Mouse (Mus musculus): Measurements from ENCODE around the gene Tbc1d22a. TPM values are rescaled to one million over a fixed set of nuclear protein-coding genes. Genes with fewer than 3 reads are reported as not detected.
A peak's percentile ranks its signal among the peaks of the same experiment; 100 is the strongest.

Gene Tbc1d22a
- polyA plus RNA-seq, 1 experiment from 2014 or later, result 13.8 TPM

GRCm38 (mm10) chr15:86276538-86277264 is 62.4 kb downstream of the Tbc1d22a start:
- Histone ChIP-seq H3K4me1 (peaks cover 37% of the 10 kb centered on the region), H3K4me3 (replicated peaks) (no peak overlapping the region), H3K9ac (no peak overlapping the region), H3K4me2 (no peak overlapping the region), H3K9me3 (replicated peaks) (no peaks in the 10 kb centered on the region), H3K36me3 (no peaks in the 10 kb centered on the region), H3K27me3 (no peaks in the 10 kb centered on the region), H3K27ac (no peak overlapping the region)
- WGBS, result 85% methylated on average over 11 of the region's 11 CpGs
- no peak for ATAC-seq (replicated peaks; ENCODE audit: low FRiP score)

- 64% methylated on average over 15 of the region's 15 CpGs for WGBS
- Histone ChIP-seq H3K4me2 (no peak overlapping the region), H3K9ac (no peak overlapping the region), H3K27ac (no peak overlapping the region), H3K9me3 (replicated peaks) (no peaks in the 10 kb centered on the region), H3K27me3 (no peaks in the 10 kb centered on the region), H3K4me1 (peaks cover 37% of the 10 kb centered on the region), H3K4me3 (replicated peaks) (no peak overlapping the region), H3K36me3 (no peaks in the 10 kb centered on the region)
- ATAC-seq (replicated peaks; ENCODE audit: low FRiP score), result no peak
These were observed 63.2 kb downstream of the Tbc1d22a start for GRCm38 (mm10) chr15:86277428-86277827.

- Histone ChIP-seq H3K27ac (peak overlapping the region; percentile 68), H3K27me3 (no peaks in the 10 kb centered on the region), H3K4me2 (no peak overlapping the region), H3K4me1 (peaks cover 37% of the 10 kb centered on the region), H3K4me3 (replicated peaks) (no peak overlapping the region), H3K9me3 (replicated peaks) (no peaks in the 10 kb centered on the region), H3K36me3 (no peaks in the 10 kb centered on the region), H3K9ac (no peak overlapping the region)
- ATAC-seq (replicated peaks; ENCODE audit: low FRiP score), result peak; percentile 53; the same call in 1 of the 2 replicates
- WGBS, result 54% methylated on average over 14 of the region's 14 CpGs
These were observed 65.1 kb downstream of the Tbc1d22a start for GRCm38 (mm10) chr15:86279059-86279974.

- no peak overlapping the region for H3K9ac ChIP-seq
- H3K9me3 ChIP-seq (replicated peaks), result no peaks in the 10 kb centered on the region
- H3K4me3 ChIP-seq (replicated peaks), result no peak overlapping the region
- ATAC-seq (replicated peaks; ENCODE audit: low FRiP score), result 0 out of 2 replicates have a peak, but pooled peaks have one; percentile 12
- WGBS, result 22% methylated on average over 4 of the region's 4 CpGs
- no peak overlapping the region for H3K4me2 ChIP-seq
- peaks cover 37% of the 10 kb centered on the region for H3K4me1 ChIP-seq
- H3K27ac ChIP-seq, result peak overlapping the region; percentile 68
- no peaks in the 10 kb centered on the region for H3K27me3 ChIP-seq
- no peaks in the 10 kb centered on the region for H3K36me3 ChIP-seq
These were observed 65.9 kb downstream of the Tbc1d22a start for GRCm38 (mm10) chr15:86280137-86280536.

GRCm38 (mm10) chr15:86283238-86283637 is 69.0 kb downstream of the Tbc1d22a start:
- Histone ChIP-seq H3K4me1 (peaks cover 22% of the 10 kb centered on the region), H3K4me2 (no peak overlapping the region), H3K36me3 (no peaks in the 10 kb centered on the region), H3K27me3 (no peaks in the 10 kb centered on the region), H3K9me3 (replicated peaks) (no peaks in the 10 kb centered on the region), H3K9ac (no peak overlapping the region), H3K4me3 (replicated peaks) (no peak overlapping the region), H3K27ac (no peak overlapping the region)
- ATAC-seq (replicated peaks; ENCODE audit: low FRiP score), result no peak
- 85% methylated on average over 1 of the region's 1 CpGs for WGBS

GRCm38 (mm10) chr15:86285296-86285695 is 71.0 kb downstream of the Tbc1d22a start:
- 76% methylated on average over 2 of the region's 2 CpGs for WGBS
- Histone ChIP-seq H3K9ac (no peak overlapping the region), H3K4me3 (replicated peaks) (no peak overlapping the region), H3K27ac (no peak overlapping the region), H3K27me3 (no peaks in the 10 kb centered on the region), H3K4me2 (no peak overlapping the region), H3K9me3 (replicated peaks) (no peaks in the 10 kb centered on the region), H3K4me1 (peaks cover 6% of the 10 kb centered on the region), H3K36me3 (no peaks in the 10 kb centered on the region)
- no peak for ATAC-seq (replicated peaks; ENCODE audit: low FRiP score)

GRCm38 (mm10) chr15:86290074-86290473 is 75.8 kb downstream of the Tbc1d22a start:
- no peak overlapping the region for H3K4me2 ChIP-seq
- 76% methylated on average over 3 of the region's 3 CpGs for WGBS
- no peak for ATAC-seq (replicated peaks; ENCODE audit: low FRiP score)
- H3K36me3 ChIP-seq, result no peaks in the 10 kb centered on the region
- H3K9me3 ChIP-seq (replicated peaks), result no peaks in the 10 kb centered on the region
- no peak overlapping the region for H3K27ac ChIP-seq
- H3K27me3 ChIP-seq, result no peaks in the 10 kb centered on the region
- no peak overlapping the region for H3K4me3 ChIP-seq (replicated peaks)
- peaks cover 20% of the 10 kb centered on the region; the same call in 1 of the 2 replicates for H3K4me1 ChIP-seq
- no peak overlapping the region for H3K9ac ChIP-seq

- Histone ChIP-seq H3K4me3 (replicated peaks) (no peak overlapping the region), H3K27me3 (no peaks in the 10 kb centered on the region), H3K36me3 (no peaks in the 10 kb centered on the region), H3K4me1 (peaks cover 24% of the 10 kb centered on the region; the same call in 1 of the 2 replicates), H3K9me3 (replicated peaks) (no peaks in the 10 kb centered on the region), H3K4me2 (no peak overlapping the region), H3K9ac (no peak overlapping the region), H3K27ac (0 out of 2 replicates have a peak overlapping the region, but pooled peaks have one; percentile 27)
- 63% methylated on average over 6 of the region's 6 CpGs for WGBS
- ATAC-seq (replicated peaks; ENCODE audit: low FRiP score), result peak; percentile 57
These were observed 78.0 kb downstream of the Tbc1d22a start for GRCm38 (mm10) chr15:86292288-86292687.

GRCm38 (mm10) chr15:86294426-86294825 is 80.2 kb downstream of the Tbc1d22a start:
- Histone ChIP-seq H3K4me2 (no peak overlapping the region), H3K27ac (no peak overlapping the region), H3K4me1 (peaks cover 24% of the 10 kb centered on the region; the same call in 1 of the 2 replicates), H3K9ac (no peak overlapping the region), H3K36me3 (no peaks in the 10 kb centered on the region), H3K27me3 (no peaks in the 10 kb centered on the region), H3K9me3 (replicated peaks) (no peaks in the 10 kb centered on the region), H3K4me3 (replicated peaks) (no peak overlapping the region)
- ATAC-seq (replicated peaks; ENCODE audit: low FRiP score), result no peak
- WGBS, result 70% methylated on average over 3 of the region's 3 CpGs

- H3K4me3 ChIP-seq (replicated peaks), result no peak overlapping the region
- H3K27ac ChIP-seq, result no peak overlapping the region
- 84% methylated on average over 4 of the region's 4 CpGs for WGBS
- H3K36me3 ChIP-seq, result no peaks in the 10 kb centered on the region
- H3K9ac ChIP-seq, result no peak overlapping the region
- no peaks in the 10 kb centered on the region for H3K27me3 ChIP-seq
- H3K9me3 ChIP-seq (replicated peaks), result no peaks in the 10 kb centered on the region
- H3K4me2 ChIP-seq, result no peak overlapping the region
- ATAC-seq (replicated peaks; ENCODE audit: low FRiP score), result no peak
- peaks cover 24% of the 10 kb centered on the region; the same call in 1 of the 2 replicates for H3K4me1 ChIP-seq
These were observed 81.5 kb downstream of the Tbc1d22a start for GRCm38 (mm10) chr15:86295722-86296288.

GRCm38 (mm10) chr15:86297281-86297680 is 83.0 kb downstream of the Tbc1d22a start:
- Histone ChIP-seq H3K4me1 (peaks cover 16% of the 10 kb centered on the region; the same call in 1 of the 2 replicates), H3K36me3 (peaks cover 10% of the 10 kb centered on the region), H3K4me3 (replicated peaks) (no peak overlapping the region), H3K9ac (no peak overlapping the region), H3K9me3 (replicated peaks) (no peaks in the 10 kb centered on the region), H3K4me2 (no peak overlapping the region), H3K27me3 (no peaks in the 10 kb centered on the region), H3K27ac (no peak overlapping the region)
- WGBS, result 97% methylated on average over 1 of the region's 1 CpGs
- ATAC-seq (replicated peaks; ENCODE audit: low FRiP score), result no peak

- Histone ChIP-seq H3K36me3 (peaks cover 14% of the 10 kb centered on the region), H3K4me2 (no peak overlapping the region), H3K4me1 (no peaks in the 10 kb centered on the region), H3K4me3 (replicated peaks) (no peak overlapping the region), H3K9ac (no peak overlapping the region), H3K27ac (no peak overlapping the region), H3K9me3 (replicated peaks) (no peaks in the 10 kb centered on the region), H3K27me3 (no peaks in the 10 kb centered on the region)
- ATAC-seq (replicated peaks; ENCODE audit: low FRiP score), result no peak
- WGBS, result 83% methylated on average over 1 of the region's 1 CpGs
These were observed 89.6 kb downstream of the Tbc1d22a start for GRCm38 (mm10) chr15:86303876-86304275.

Data from kidney, embryonic 15.5 days (tissue).